Mouse (Mus musculus) right cerebral cortex, postnatal 25 days (tissue): ENCODE data around the gene Lbh.

Experiments
- DNase-seq: peaks from one replicate; pipeline ENCODE4 v3.0.0; 2022

The Lbh gene

DNA sequence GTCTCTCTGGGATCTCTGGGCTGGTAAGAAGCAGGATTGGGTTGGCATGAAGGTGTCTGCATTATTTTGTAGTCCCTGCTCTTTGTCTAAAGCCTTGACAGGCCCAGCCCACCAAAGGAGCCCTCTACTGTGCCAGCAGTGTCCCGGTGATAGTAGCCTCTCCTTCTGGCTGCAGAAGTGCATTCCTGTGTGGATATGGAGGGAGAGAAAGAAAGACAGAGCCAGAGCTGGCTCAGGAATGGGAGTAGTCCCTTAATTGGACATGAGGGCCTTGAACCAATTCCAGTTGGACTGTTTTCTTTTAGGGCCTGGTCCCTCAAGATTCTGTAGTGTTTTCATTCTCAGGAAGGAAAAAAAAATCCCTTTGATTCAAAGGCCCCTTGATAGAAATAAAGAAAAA, 6.4 kb upstream of the Lbh start:
- DNase-seq: no peak

DNA sequence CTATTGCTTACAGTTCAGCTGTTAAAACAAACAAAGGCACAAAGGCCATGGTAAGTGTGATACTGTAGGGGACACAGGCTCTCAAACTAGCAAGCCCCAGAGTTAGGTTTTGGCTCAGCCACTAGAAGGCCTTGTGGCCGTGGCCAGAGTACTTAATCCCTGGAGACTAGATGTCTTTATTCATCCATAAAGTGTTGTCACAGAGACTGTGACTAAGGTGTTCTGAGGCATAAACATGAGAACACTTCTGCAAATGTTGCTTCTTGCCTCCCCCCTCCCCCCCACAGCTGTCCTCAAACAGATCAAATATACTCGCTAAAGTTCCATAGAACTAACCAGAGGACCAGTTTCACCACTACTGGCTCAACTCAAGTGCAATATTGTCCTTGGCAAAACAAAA, 4.0 kb upstream of the Lbh start:
- no peak for DNase-seq

DNA sequence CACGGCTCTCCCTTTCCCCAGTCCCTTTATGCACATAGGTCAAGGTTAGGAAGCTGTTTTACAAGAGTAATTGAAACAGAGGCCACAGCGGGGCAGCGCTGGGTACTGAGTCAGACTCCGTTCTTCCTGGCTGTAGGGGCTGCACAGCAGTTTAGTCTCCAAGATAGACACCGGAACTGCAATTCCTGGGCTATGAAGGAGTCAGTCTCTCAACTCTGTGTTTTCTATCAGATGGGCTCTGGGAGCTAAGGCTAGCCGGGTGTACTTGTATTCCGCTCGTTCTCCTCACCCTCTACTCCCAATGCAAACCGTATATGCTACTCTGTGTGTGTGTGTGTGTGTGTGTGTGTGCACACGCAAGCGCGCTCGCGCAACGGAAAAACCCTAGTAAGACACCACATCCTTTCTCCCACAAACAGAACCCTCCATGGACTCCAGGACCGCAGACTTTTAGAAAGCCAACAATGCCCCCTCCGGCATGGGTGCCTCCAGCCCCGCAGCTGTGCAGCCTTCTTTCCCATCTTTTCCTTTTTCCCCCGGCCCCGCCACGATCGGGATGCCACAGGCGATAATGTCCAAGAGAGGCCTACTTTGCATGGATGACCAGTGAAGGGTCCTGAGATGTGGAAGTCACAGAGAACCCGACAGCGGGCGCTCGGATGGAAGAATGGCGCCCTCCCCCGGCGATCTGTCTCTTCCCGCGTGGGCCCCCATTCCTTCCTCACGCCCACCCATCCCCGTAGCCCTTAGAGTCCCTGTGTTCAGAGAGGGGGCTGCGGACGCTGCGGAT, 669 bp upstream of the Lbh start:
- DNase-seq: peak; percentile 64

DNA sequence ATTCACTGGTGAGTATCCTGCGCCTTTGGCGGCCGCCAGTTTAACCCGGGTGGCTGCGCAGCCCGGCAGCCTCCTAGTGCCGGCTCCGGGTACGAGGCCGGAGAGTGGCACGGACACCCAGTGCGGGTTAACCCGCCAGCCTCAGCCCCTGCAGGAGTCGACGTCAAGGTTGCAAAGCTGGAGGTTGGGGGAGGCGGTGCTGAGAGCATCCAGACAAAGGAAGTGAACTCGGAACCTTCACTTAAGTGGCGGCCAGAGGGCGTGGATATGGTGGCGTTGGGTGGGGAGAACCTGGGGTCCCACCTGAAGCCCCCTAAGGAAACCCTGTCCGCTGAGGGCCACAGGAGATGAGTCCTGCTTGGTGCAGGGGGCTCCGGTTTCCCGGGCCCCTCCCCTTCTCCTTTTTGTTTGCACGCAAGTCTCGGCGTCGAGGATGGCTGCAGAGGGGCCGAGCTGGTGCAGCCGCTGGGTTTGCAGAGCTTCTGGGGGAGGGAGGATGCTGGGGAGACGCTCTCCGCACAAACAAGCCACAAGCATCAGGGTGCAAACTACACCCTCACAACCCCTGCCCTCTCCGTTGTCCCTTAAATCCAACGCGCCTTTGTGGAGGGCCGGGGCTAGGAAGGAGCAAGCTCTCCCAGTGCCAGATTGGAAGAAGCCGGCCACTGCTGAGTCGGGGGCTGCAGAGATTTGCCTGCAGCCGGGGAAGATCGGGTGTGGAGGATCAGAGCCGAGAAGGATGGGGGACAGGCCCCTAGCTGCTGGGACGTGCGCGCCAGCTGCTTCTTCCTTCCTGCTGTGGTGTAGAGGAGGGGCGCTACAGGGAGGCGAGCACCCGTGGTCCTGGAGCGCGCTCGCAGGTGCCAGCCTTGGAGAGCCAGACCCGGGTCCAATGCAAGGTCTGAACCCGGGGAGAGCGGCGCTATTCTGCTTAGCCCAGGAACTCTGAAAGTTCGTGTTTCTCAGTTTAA, 751 bp downstream of the Lbh start:
- peak; percentile 43 for DNase-seq

DNA sequence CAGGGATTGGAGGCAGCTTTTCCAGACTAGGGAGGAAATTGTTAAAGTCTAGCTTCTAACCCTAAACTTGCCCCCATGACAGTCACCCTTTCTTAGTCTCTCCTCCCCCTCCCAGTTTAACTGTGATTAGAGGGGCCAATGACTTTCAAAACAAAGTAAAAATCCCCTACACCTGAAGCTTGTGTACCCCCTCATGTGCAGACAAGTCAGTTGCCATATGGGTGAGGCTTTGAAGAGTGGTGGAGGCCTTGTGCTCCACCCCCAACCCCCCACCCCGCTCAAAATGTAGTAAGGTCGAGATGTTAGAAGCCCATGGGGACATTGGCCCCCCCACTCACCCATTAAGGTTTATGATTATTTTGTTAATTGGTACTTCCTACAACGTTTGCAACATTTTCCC, 1.5 kb downstream of the Lbh start:
- no peak for DNase-seq

DNA sequence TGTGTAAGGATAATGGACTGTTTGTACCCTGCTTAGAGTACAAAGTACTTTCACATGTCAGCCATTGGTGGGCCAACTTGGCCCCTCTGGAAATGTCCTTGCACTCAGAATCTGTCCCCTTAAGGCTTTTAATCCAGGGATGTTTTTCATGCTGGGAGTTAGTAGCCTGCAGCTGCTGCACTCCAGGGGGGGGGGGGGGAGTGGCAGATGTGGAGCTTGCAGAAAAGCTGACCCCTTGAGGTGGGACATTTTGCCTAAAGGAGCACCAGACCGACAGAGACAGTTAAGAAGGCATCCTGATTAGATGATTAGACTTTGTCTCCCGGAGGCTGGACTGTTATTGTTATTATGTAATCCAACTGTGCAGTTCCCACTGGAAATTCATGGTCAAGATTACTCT, 2.3 kb downstream of the Lbh start:
- no peak for DNase-seq

DNA sequence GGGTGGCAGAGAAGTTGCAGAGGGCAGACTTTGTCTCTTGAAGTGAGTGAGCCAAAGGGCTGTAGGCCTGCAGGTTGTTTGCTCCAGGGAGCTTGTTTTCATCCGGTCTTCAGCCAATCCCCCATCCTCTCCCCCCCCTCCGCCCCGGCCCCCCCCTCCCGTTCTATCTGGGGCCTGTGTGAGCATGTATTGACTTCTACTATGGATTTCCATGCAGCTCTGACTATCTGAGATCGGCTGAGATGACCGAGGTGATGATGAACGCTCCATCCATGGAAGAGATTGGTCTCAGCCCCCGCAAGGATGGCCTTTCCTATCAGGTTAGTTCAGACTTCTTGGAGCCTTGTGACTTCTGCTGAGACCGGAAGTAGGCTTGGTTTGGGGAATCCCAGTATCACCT, 2.9 kb downstream of the Lbh start:
- DNase-seq: no peak

DNA sequence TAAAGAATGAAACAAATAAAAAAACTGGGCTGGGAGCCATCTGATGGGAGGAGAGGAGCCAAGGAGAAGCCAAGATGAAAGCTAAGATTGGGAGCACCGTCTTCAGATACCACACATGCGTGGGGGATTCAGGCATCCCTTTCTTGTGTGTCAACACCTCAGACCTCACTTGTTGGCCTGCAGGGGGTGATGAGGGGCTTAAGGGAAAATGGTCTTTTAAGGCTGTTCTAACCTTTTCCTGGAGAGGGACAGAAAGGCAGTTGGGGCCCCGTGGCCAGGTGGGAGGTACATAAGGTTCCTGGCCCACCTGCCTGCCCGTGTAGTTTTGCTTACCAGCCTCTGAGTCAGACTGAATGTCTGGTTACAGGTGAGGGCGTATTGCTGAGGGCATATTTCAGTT, 4.1 kb downstream of the Lbh start:
- no peak for DNase-seq

DNA sequence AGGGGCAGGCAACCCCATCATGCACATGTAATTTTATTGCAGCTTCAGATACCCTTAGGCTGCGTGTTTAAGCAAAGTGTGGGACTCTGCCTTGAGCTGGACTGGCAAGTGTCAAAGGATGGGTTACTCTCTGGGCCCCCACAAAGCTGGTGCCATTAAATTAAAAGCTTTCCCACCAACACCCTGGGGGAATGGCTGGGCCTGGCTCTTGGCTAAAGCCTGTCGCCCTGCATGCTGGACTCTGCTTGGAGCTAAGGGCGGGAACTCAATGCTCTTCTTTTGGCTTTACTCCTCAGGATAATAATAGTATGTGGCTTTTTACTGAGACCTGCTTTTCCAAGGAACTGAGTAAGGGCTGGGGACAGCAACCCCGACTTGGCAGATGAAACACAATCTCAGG, 5.2 kb downstream of the Lbh start:
- DNase-seq: no peak

DNA sequence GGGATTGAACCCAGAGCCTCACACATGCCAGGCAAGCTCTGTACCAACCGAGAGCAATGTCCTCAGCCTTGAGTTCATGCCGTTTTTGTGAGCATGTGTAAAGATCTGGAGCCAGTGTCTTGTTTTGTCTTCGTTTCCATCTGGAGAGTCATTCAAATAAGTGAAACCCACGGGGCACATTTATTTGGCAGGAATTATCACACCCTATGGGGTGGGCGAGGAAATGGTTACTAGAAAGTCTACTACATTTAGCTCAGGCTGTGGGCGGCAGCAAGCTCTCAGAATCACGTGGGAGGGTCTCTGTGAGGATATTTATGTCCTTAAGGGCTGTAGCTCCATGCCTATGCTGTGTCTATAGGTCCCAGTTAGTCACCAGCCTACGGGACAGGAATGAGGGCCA, 6.2 kb downstream of the Lbh start:
- peak; percentile 59 for DNase-seq

DNA sequence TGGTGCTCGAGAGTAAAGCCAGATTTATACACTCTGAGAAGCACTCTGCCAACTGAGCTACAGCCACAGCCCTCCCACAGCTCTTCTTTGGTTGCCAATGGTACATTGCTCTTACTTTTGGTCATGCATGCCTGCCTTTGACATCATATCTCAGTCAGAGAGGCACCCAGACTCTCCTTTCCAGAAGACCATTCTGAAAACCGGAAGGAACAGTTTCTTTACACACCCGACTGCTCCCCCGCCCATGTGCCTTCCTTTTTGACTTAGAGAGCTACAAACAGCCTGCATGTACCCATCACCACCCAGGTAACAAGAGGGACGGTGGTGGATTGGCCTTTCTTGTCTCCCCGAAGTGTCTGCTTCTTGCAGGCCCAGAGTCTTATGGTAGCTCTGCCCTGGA, 7.0 kb downstream of the Lbh start:
- DNase-seq: no peak

DNA sequence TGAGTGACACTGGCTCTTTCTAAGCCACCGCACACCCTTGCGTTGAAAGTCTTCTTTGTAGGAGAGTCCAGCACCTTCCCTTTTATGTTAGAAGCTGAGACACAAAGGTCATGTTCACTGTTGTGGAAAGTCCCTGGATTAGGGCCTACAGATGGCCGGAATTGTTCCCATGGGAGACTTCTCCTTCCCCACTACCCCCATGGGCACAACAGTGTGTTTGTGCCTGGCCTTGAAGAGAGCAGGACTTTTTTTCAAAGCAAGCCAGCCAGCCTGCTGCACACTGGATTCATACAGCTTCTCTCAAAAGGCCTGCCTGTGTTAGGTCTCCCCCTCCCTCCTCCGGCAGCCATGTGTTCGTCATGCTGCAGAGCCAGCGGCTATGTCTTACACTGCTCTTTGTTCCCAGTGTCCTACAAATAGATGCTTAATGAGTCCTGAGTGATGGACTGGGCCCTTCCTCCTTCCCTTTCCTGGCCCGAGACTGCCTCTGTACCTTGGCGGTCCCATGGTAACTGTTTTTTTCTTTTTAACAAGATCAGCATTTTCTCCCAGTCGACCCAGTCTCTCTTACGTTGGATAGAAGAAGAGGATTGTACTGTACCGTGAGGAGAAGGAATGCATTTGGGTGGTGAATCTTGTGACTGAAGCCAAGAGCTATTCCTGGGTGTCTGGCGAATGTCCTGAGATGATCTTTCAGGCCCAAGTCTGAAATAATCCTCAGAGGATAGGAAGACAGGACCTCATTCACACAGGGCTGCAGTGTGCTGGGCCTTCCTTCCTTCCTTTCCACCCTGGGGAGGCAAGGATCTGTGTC, 7.9 kb downstream of the Lbh start:
- DNase-seq: peak; percentile 61

DNA sequence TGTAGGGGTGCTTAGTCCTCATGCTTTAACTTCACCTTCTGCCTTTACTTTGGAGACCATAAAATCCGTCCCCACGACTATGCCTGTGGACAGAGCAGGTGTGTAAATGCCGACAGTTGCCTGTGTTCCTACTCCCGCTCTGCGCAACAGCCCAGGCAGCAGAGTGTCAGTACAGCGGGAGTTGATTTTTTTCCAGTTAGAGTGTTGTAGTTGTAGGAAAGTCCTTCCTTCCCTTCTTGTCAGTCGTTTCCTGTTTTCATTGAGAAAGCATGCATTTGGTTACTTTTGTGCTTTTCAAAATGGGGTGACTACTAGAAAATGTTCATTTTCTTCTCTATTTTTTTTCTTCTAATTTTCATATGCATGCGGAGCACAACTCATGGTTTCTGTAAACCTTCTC, 8.9 kb downstream of the Lbh start:
- no peak for DNase-seq

DNA sequence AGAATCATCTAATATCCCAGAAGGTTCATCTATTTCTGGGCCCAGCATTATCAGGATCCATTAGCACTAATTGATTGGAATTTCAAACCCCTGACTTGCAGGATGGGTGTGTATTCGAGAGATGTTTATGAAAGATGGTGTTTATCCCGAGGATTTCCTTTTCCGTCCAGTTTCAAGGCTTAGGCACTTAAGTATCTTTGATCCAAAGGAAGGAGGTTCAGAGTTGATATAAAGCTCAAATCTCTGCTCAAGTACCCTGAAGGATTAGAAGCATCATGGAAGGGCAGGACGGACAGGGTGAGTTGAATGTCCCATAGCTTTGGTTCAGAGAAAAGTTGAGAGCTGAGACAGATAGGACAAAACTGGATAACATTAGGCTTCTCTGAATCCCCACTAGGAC, 15.0 kb downstream of the Lbh start:
- no peak for DNase-seq

DNA sequence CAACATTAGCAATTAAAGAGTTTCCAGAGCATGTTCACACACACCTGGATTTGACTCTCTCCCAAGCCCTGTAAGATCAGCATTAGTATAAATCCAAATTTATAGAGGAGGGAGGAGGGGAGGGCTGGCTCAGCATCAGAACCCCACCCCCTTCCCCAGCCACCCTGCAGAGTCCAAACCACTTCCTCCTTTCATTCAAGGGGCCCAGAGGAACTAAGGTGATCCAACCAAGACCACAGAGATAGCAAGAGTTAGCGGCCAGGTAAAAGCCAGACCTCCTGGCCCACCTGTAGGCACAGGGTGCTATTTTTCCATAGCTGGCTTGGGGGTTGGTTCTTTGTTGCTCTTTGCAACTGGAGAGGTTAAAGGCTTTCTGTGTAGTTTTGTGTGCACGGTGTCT, 16.0 kb downstream of the Lbh start:
- DNase-seq: no peak

DNA sequence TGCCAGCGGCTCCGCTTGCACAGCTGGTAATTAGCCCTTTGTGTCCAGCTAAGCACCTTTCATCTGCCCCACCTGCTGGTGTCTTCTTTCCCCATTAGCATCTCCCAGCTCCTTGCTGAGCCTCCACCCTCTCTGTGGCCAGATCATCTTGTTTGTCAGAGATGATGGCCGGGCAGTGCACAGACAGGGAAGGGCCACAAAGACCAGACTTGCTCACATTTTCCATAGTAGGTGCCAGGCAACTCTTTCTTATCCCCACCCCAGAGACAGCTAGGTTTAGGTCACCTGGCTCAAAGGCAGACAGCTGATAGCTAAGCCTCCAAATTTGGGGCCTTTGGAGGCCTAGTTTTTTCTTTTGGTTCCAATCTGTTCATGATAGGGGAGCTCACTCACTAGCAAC, 16.5 kb downstream of the Lbh start:
- no peak for DNase-seq

DNA sequence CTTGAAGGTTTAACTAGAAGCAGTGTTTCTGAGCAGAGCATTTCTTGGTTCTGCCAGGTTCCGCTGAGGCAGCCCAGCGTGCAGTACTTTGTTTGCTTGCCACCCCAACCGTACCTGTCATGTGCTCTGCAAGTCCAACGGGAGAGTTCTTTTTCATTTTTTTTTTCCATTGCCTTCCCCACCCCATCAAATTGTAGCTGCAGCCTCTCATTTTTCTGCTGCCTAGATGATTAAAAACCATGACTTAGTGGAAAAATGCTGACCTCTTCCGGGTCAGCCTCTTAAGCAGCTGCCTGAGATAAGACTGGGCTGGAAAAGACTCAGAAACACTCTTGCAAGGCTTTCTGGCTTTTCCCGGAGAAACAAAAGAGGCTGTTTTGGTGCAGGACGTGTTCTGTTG, 17.8 kb downstream of the Lbh start:
- DNase-seq: no peak

DNA sequence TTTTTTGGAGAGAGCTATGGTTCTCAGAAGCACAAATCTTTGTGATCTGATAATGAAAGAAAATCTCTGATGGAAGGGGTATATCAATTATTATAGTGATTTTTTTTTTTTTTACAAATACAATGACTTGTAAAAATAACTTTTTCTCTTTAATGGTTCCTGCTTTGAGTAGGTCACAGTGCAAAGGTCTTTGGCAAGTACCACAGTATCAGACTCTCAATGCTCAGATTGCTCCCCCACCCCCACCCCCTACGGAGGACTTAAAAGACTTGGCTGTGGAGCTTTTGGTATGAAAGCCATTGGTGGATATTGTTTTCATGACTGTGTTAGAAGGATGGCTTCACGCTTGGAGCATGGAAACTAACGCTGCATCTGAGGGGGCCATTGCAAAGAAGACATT, 18.2 kb downstream of the Lbh start:
- DNase-seq: no peak

DNA sequence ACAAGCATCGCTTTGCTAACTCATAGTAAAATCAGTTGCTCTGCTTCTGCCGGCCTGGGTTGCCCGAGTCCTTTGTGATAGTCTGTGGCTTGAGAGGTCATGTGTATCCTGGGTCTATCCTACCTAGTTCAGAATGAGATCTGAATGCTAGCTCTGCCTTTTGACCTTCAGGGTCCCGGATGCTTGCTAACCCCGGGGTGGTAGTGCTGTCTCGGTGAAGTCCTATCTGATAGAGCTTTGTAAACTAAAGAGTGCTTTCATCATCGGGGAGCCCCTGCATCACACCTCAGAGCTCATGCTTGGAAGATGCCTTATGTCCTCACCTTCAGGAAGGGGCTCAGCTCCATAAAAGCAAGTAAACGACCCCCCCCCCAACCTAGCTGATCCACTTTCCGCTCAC, 19.1 kb downstream of the Lbh start:
- no peak for DNase-seq

DNA sequence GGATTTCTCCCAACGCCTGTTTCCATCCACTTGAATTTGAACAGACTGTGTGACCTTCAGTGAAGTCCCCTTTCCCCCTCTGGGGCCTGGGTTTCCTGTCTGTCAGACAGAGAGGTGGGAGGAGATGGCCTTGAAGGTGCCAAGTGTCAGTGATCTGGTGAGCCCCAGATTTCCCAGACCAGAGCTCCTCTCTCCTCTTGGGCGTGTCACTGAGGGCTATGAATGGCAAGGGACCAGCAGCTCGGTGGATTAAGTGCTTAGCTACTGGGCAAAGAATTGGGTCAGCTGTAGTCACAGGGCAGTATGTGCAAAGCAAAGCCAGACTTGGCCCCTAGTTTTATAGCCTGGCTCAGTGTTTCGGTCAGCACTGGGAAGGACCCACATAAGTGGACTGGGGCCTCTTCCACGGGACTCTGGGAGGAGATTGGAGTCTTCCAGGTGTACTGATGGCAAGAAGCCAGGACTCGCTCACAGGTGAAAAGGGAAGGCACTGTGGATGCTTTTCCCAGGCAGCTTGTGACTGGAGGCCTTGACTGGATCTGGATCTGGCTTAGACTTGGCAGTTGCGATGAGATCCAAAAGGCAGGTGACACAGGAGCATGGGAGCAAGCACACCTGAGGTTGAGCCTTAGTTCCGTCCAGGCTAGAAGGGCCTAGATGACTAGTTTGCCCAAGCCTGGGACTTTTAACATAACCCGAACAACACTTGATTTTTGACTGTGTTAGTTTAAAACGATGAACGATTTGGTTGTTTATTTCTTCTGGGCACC, 20.1 kb downstream of the Lbh start:
- DNase-seq: no peak

DNA sequence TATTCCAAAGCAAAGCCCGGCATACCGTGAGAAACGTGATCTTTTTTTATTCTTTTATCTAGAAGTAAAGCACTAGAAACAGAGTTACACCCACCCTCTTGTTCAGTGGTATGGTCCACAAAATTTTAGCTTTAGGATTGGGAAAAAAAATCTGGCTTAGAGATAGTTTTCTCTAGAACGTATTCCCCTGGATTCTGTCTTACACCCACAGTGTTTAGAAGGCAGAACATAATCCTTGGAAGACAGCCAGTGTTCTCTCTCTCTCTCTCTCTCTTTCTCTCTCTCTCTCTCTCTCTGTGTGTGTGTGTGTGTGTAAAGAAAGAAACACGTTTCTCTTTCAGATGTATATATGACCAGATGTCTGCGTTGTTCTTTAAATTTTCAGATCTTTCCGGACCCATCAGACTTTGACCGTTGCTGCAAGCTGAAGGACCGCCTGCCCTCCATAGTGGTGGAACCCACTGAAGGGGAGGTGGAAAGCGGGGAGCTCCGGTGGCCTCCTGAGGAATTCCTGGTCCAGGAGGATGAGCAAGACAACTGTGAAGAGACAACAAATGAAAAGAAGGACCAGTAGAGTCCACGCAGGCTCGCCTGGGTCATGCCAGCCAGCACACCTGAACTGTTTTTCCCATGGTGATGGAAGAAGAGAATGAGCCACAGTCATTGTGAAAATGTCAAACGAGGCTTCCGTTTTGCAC, 20.9 kb downstream of the Lbh start:
- DNase-seq: no peak

DNA sequence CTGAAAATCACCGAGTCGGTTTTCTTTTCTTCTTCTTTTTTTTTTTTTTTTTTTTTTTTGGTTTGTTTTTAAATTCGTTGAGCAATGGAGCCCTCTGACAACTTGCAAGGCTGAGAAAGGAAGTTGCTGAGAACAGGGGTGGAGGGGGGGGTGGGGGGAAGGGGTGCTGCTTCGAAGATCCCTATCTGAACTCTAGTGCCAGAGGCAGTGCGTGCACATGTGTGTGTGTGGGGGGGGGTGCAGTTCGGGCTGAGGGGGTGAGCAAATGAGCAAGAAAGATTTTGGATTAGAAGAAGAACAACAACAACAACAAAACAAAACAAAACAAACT, 21.4 kb downstream of the Lbh start:
- no peak for DNase-seq
